In genomic region chr1:155689141-155689540, GRCm38 (mm10) we compare ENCODE assay signal across 16 mouse cellular contexts.
"Had no signal": no experiment of that assay in that cellular context is flagged by ENCODE, and none has a peak within 500 bp of the region (broad histone marks: within the 10 kb centered on the region; RNA-seq: fewer than 3 reads in every experiment).

No protein-coding gene starts in this region.

- H3K9ac ChIP-seq: neural tube, embryonic 13.5 days; neural tube, embryonic 15.5 days; stomach, embryonic 15.5 days had no signal

- H3K4me2 ChIP-seq: neural tube, embryonic 13.5 days; neural tube, embryonic 15.5 days; stomach, embryonic 15.5 days had no signal

- H3K36me3 ChIP-seq: neural tube, embryonic 13.5 days; neural tube, embryonic 15.5 days; stomach, embryonic 15.5 days had no signal

- H3K27me3 ChIP-seq: neural tube, embryonic 15.5 days; stomach, embryonic 15.5 days had no signal

- H3K9me3 ChIP-seq: neural tube, embryonic 13.5 days; neural tube, embryonic 15.5 days; stomach, embryonic 15.5 days had no signal

- H3K4me1 ChIP-seq: stomach, embryonic 15.5 days had no signal

- H3K4me3 ChIP-seq: neural tube, embryonic 13.5 days; neural tube, embryonic 15.5 days; stomach, embryonic 15.5 days had no signal

- H3K27ac ChIP-seq: neural tube, embryonic 13.5 days; neural tube, embryonic 15.5 days; stomach, embryonic 15.5 days; stomach, postnatal 0 days had no signal

- DNase-seq: retina, postnatal 1 day; right cerebral cortex, adult 18-20 months; right cerebral cortex, postnatal 14 days; right cerebral cortex, postnatal 25 days; right cerebral cortex, postnatal 4 days; spleen, adult 18-20 months; thymus, adult 18-20 months; thymus, adult 2 months; thymus, postnatal 14 days; thymus, postnatal 25 days; thymus, postnatal 36 days; thymus, postnatal 4 days had no signal
